Comparison of ENCODE assay signal across 8 mouse cellular contexts in the genomic region with DNA sequence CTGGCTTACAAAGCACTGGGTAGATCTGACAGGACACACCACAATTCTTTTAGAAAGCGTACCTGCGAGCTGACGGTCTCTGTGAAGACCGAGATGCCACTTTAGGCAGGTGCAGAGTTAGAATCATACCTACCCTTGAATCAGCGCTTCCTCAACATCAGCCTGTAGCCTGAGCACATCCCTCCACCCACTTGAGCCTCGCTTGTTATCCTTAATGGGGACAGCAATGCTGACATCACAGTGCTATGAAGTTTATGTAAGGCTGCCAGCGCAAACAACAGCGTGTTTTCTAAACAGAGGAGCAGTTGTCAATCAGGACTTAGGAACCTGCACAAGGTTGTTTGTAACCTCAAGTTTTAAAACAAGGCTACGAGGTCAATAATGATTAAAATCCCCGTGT. TPM values are rescaled to one million over a fixed set of nuclear protein-coding genes. Genes with fewer than 3 reads are reported as not detected.
A peak's percentile ranks its signal among the peaks of the same experiment; 100 is the strongest.
DNase-seq lines count a peak whose midpoint lies in the region; ATAC-seq and TF ChIP-seq lines count a peak whose summit lies in the region.

No protein-coding gene starts in this region.

- WGBS in forebrain, embryonic 15.5 days, result 22% methylated on average over 10 of the region's 10 CpGs
- WGBS in intestine, postnatal 0 days, result 19% methylated on average over 10 of the region's 10 CpGs
- WGBS in liver, embryonic 13.5 days (ENCODE audit: insufficient replicate concordance), result 23% methylated on average over 10 of the region's 10 CpGs
- 20% methylated on average over 10 of the region's 10 CpGs for WGBS in neural tube, embryonic 13.5 days

- DNase-seq in liver, embryonic 13.5 days, result no peak
- DNase-seq in spleen, postnatal 10 days (ENCODE audit: low spot score in 2 of 2), result no peak
- DNase-seq in ovary, postnatal 36 days (ENCODE audit: low spot score), result no peak

- no peak for TF ChIP-seq CTCF in ES-Bruce4 (IDR thresholded peaks at IDR 0.05; ENCODE audit: low read depth, low read length)
- no peak for TF ChIP-seq CTCF in intestine, postnatal 0 days (IDR thresholded peaks at IDR 0.05; ENCODE audit: low read depth)

- no peaks in the 10 kb centered on the region for H3K36me3 ChIP-seq in ES-Bruce4 (ENCODE audit: control insufficient read depth, insufficient read depth, low read length, poor library complexity, severe bottlenecking)
- no peaks in the 10 kb centered on the region for H3K36me3 ChIP-seq in forebrain, embryonic 15.5 days
- H3K36me3 ChIP-seq in intestine, postnatal 0 days (ENCODE audit: control insufficient read depth, insufficient read depth), result no peaks in the 10 kb centered on the region
- H3K36me3 ChIP-seq in liver, embryonic 13.5 days, result no peaks in the 10 kb centered on the region
- H3K36me3 ChIP-seq in neural tube, embryonic 13.5 days, result no peaks in the 10 kb centered on the region

- ATAC-seq in forebrain, embryonic 15.5 days (replicated peaks), result peak; percentile 61
- ATAC-seq in intestine, postnatal 0 days, result no peak
- peak; percentile 51; the same call in 1 of the 2 replicates for ATAC-seq in liver, embryonic 13.5 days (ENCODE audit: low read depth)
- ATAC-seq in neural tube, embryonic 13.5 days (ENCODE audit: low read depth), result peak; percentile 55; the same call in 1 of the 2 replicates

- no peak for TF ChIP-seq POLR2A in ES-Bruce4 (IDR thresholded peaks at IDR 0.05; ENCODE audit: insufficient read depth, low read length)

- H3K4me1 ChIP-seq in ES-Bruce4 (ENCODE audit: control insufficient read depth, insufficient read depth, low read length), result no peaks in the 10 kb centered on the region
- H3K4me1 ChIP-seq in brown adipose tissue, adult 24 weeks (ENCODE audit: control insufficient read depth, insufficient read depth, insufficient read length, low read length), result no peaks in the 10 kb centered on the region
- peaks cover 7% of the 10 kb centered on the region; the same call in 1 of the 2 replicates for H3K4me1 ChIP-seq in forebrain, embryonic 15.5 days
- no peaks in the 10 kb centered on the region for H3K4me1 ChIP-seq in intestine, postnatal 0 days (replicated peaks; ENCODE audit: control insufficient read depth, insufficient read depth, low read length)
- H3K4me1 ChIP-seq in liver, embryonic 13.5 days (replicated peaks), result no peaks in the 10 kb centered on the region; the same call in 1 of the 2 replicates
- H3K4me1 ChIP-seq in neural tube, embryonic 13.5 days (replicated peaks), result no peaks in the 10 kb centered on the region

- no peak for TF ChIP-seq EP300 in ES-Bruce4 (IDR thresholded peaks at IDR 0.05; ENCODE audit: insufficient read depth, low read depth, low read length)

- H3K27ac ChIP-seq in ES-Bruce4 (ENCODE audit: insufficient read depth, low read length), result no peak overlapping the region
- H3K27ac ChIP-seq in brown adipose tissue, adult 24 weeks (replicated peaks; ENCODE audit: low read depth, low read length), result peak overlapping the region; percentile 88
- no peak overlapping the region for H3K27ac ChIP-seq in forebrain, embryonic 15.5 days (replicated peaks)
- H3K27ac ChIP-seq in intestine, postnatal 0 days (ENCODE audit: low read depth, low read length), result no peak overlapping the region
- 0 out of 2 replicates have a peak overlapping the region, but pooled peaks have one; percentile 20 for H3K27ac ChIP-seq in liver, embryonic 13.5 days
- H3K27ac ChIP-seq in neural tube, embryonic 13.5 days (replicated peaks), result no peak overlapping the region

- H3K4me3 ChIP-seq in ES-Bruce4 (ENCODE audit: low read depth, low read length), result peak overlapping the region; percentile 69
- peak overlapping the region; percentile 98 for H3K4me3 ChIP-seq in brown adipose tissue, adult 24 weeks (ENCODE audit: insufficient read depth, low read depth, low read length)
- peak overlapping the region; percentile 45 for H3K4me3 ChIP-seq in forebrain, embryonic 15.5 days
- peak overlapping the region; percentile 44 for H3K4me3 ChIP-seq in intestine, postnatal 0 days (ENCODE audit: low read depth, low read length)
- H3K4me3 ChIP-seq in liver, embryonic 13.5 days (replicated peaks), result peak overlapping the region; percentile 60
- H3K4me3 ChIP-seq in neural tube, embryonic 13.5 days, result peak overlapping the region; percentile 45

- no peaks in the 10 kb centered on the region for H3K9me3 ChIP-seq in ES-Bruce4 (replicated peaks; ENCODE audit: control insufficient read depth, insufficient read depth, low read length, poor library complexity, severe bottlenecking)
- H3K9me3 ChIP-seq in forebrain, embryonic 15.5 days, result no peaks in the 10 kb centered on the region
- no peaks in the 10 kb centered on the region for H3K9me3 ChIP-seq in intestine, postnatal 0 days (ENCODE audit: control insufficient read depth)
- H3K9me3 ChIP-seq in liver, embryonic 13.5 days (replicated peaks), result no peaks in the 10 kb centered on the region
- no peaks in the 10 kb centered on the region for H3K9me3 ChIP-seq in neural tube, embryonic 13.5 days

- peak overlapping the region; percentile 68 for H3K4me2 ChIP-seq in forebrain, embryonic 15.5 days (replicated peaks)
- H3K4me2 ChIP-seq in intestine, postnatal 0 days (replicated peaks; ENCODE audit: low read depth), result peak overlapping the region; percentile 71
- H3K4me2 ChIP-seq in liver, embryonic 13.5 days, result peak overlapping the region; percentile 75
- H3K4me2 ChIP-seq in neural tube, embryonic 13.5 days, result peak overlapping the region; percentile 64

- H3K9ac ChIP-seq in ES-Bruce4 (ENCODE audit: low read depth, poor library complexity, severe bottlenecking), result peak overlapping the region; percentile 46; the same call in 1 of the 2 replicates
- H3K9ac ChIP-seq in forebrain, embryonic 15.5 days (replicated peaks), result peak overlapping the region; percentile 52
- peak overlapping the region; percentile 43 for H3K9ac ChIP-seq in intestine, postnatal 0 days (ENCODE audit: low read depth, low read length)
- H3K9ac ChIP-seq in liver, embryonic 13.5 days, result peak overlapping the region; percentile 68
- H3K9ac ChIP-seq in neural tube, embryonic 13.5 days, result peak overlapping the region; percentile 67

- H3K27me3 ChIP-seq in ES-Bruce4 (ENCODE audit: control insufficient read depth, insufficient read depth, low read length, poor library complexity, severe bottlenecking), result no peaks in the 10 kb centered on the region
- no peaks in the 10 kb centered on the region for H3K27me3 ChIP-seq in forebrain, embryonic 15.5 days
- H3K27me3 ChIP-seq in intestine, postnatal 0 days (replicated peaks; ENCODE audit: control insufficient read depth, insufficient read depth, low read length), result no peaks in the 10 kb centered on the region
- no peaks in the 10 kb centered on the region for H3K27me3 ChIP-seq in liver, embryonic 13.5 days
- H3K27me3 ChIP-seq in neural tube, embryonic 13.5 days, result no peaks in the 10 kb centered on the region

RNA-seq across cellular contexts. Expression of a gene that starts 27.1 kb away (rescaled TPM):
- 290 TPM in 2 replicates for polyA plus RNA-seq in ES-Bruce4 (2011; ENCODE audit: insufficient read depth, insufficient read length, low read depth, missing spikeins)
- polyA plus RNA-seq in brown adipose tissue, adult 24 weeks (2012; ENCODE audit: insufficient read depth, insufficient read length, missing spikeins), result 155 and 172 TPM in 2 replicates
- 101 and 112 TPM in 2 replicates for polyA plus RNA-seq in forebrain, embryonic 15.5 days (2015; fragmentation: Nextera tagmentation; extraction: Ambion mirVana)
- 1,058 and 1,193 TPM in 2 replicates for polyA plus RNA-seq in intestine, postnatal 0 days (2015; fragmentation: Nextera tagmentation; extraction: Ambion mirVana)
- polyA plus RNA-seq in liver, embryonic 13.5 days (2015; fragmentation: Nextera tagmentation; extraction: Ambion mirVana), result 125 and 152 TPM in 2 replicates
- polyA plus RNA-seq in neural tube, embryonic 13.5 days (2015; fragmentation: Nextera tagmentation; extraction: Ambion mirVana), result 169 and 171 TPM in 2 replicates

RNA-seq across cellular contexts. Expression of a gene that starts 31.1 kb away (rescaled TPM):
- 15.2 and 15.5 TPM in 2 replicates for polyA plus RNA-seq in ES-Bruce4 (2011; ENCODE audit: insufficient read depth, insufficient read length, low read depth, missing spikeins)
- polyA plus RNA-seq in brown adipose tissue, adult 24 weeks (2012; ENCODE audit: insufficient read depth, insufficient read length, missing spikeins), result 58.9 and 62.9 TPM in 2 replicates
- polyA plus RNA-seq in forebrain, embryonic 15.5 days (2015; fragmentation: Nextera tagmentation; extraction: Ambion mirVana), result 10.2 and 10.3 TPM in 2 replicates
- 28.9 and 29.9 TPM in 2 replicates for polyA plus RNA-seq in intestine, postnatal 0 days (2015; fragmentation: Nextera tagmentation; extraction: Ambion mirVana)
- 21.6 and 25.1 TPM in 2 replicates for polyA plus RNA-seq in liver, embryonic 13.5 days (2015; fragmentation: Nextera tagmentation; extraction: Ambion mirVana)
- 17.8 and 20.9 TPM in 2 replicates for polyA plus RNA-seq in neural tube, embryonic 13.5 days (2015; fragmentation: Nextera tagmentation; extraction: Ambion mirVana)

Comparison
In these comparisons a context has a peak if more than half of its experiments do, and no peak if none do; other contexts are left out.
1. H3K27ac ChIP-seq: peak in brown adipose tissue, adult 24 weeks (single experiment) and liver, embryonic 13.5 days (single experiment); none in ES-Bruce4 (single experiment), forebrain, embryonic 15.5 days (single experiment), intestine, postnatal 0 days (single experiment) and neural tube, embryonic 13.5 days (single experiment).
2. H3K4me3 ChIP-seq: peak in every context shown above with its lines; median percentile 98 in brown adipose tissue, adult 24 weeks; 69 in ES-Bruce4; 60 in liver, embryonic 13.5 days; 45 in forebrain, embryonic 15.5 days; 45 in neural tube, embryonic 13.5 days; 44 in intestine, postnatal 0 days.
3. Peak in every context shown above with its lines, with median percentiles within 50 percentile points of each other: H3K9ac ChIP-seq and H3K4me2 ChIP-seq.